Mouse (Mus musculus) neural tube, embryonic 14.5 days (tissue): ENCODE results near the gene Blmh. TPM values are rescaled to one million over a fixed set of nuclear protein-coding genes. Genes with fewer than 3 reads are reported as not detected.

Experiments
- ATAC-seq: fragments of 200-750 bp; cut with Nextera tagmentation; 2 replicates; pipeline ENCODE4 v1.8.0; 2017; ENCODE audit warnings: low read depth, mild to moderate bottlenecking, moderate TSS enrichment, moderate library complexity
- H3K27ac ChIP-seq: fragments of 300-500 bp; sonication (generic); 2 replicates; pipeline ENCODE4 v1.5.1; 2014; ENCODE audit warnings: low read depth, mild to moderate bottlenecking, control low read depth, low read length, moderate library complexity, mixed read lengths
- H3K27me3 ChIP-seq: fragments of 300-500 bp; sonication (generic); 2 replicates; pipeline ENCODE4 v1.6.1; 2014; ENCODE audit warnings: low read length; ENCODE audit not compliant: control insufficient read depth, insufficient read depth
- H3K36me3 ChIP-seq: fragments of 300-500 bp; sonication (generic); 2 replicates; pipeline ENCODE4 v1.6.1; 2014; ENCODE audit warnings: low read length, mixed read lengths; ENCODE audit not compliant: control insufficient read depth, insufficient read depth
- H3K4me1 ChIP-seq: fragments of 300-500 bp; sonication (generic); 2 replicates; pipeline ENCODE4 v1.6.1; 2014; ENCODE audit warnings: low read length; ENCODE audit not compliant: control insufficient read depth, insufficient read depth
- H3K4me2 ChIP-seq: fragments of 300-500 bp; sonication (generic); 2 replicates; pipeline ENCODE4 v1.6.1; 2014; ENCODE audit warnings: mild to moderate bottlenecking, low read depth, low read length, control low read depth
- H3K4me3 ChIP-seq: fragments of 300-500 bp; sonication (generic); 2 replicates; pipeline ENCODE4 v1.5.1; 2014; ENCODE audit warnings: low read depth, low read length, control low read depth, mixed read lengths
- H3K9ac ChIP-seq: fragments of 300-500 bp; sonication (generic); replicated peaks from 2 replicates; pipeline ENCODE4 v1.6.1; 2014; ENCODE audit warnings: low read depth, mild to moderate bottlenecking, control low read depth, low read length, mixed read lengths
- H3K9me3 ChIP-seq: fragments of 300-500 bp; sonication (generic); 2 replicates; pipeline ENCODE4 v1.6.1; 2016; ENCODE audit warnings: low read length; ENCODE audit not compliant: control insufficient read depth
- WGBS: fragments of 180-500 bp; shearing (Covaris S2); extraction: QIAGEN DNeasy Blood & Tissue Kit; methylation state at CpG from one replicate; pipeline ENCODE4 v1.1.7; 2014; 5-methylcytosine and 5-hydroxymethylcytosine counted together
- polyA plus RNA-seq: library from polyadenylated mRNA; unstranded; fragments of >200 nt; fragmentation: Nextera tagmentation; extraction: Ambion mirVana; gene quantifications from 2 replicates; pipeline ENCODE4 v1.2.1, GENCODE M21; 2014

The Blmh gene
- polyA plus RNA-seq, 1 experiment from 2014 or later: 117 TPM

GRCm38 (mm10) chr11:77002361-77002760 is 77.8 kb downstream of the Blmh start:
- Histone ChIP-seq H3K9ac (no peak overlapping the region), H3K4me3 (no peak overlapping the region), H3K9me3 (no peaks in the 10 kb centered on the region), H3K4me1 (peaks cover 9% of the 10 kb centered on the region), H3K27me3 (peaks cover 23% of the 10 kb centered on the region), H3K27ac (no peak overlapping the region), H3K36me3 (no peaks in the 10 kb centered on the region), H3K4me2 (no peak overlapping the region)
- ATAC-seq: no peak
- WGBS: 94% methylated on average over 1 of the region's 1 CpGs

GRCm38 (mm10) chr11:77005881-77006280 is 81.3 kb downstream of the Blmh start:
- Histone ChIP-seq H3K9ac (no peak overlapping the region), H3K4me1 (no peaks in the 10 kb centered on the region), H3K27ac (no peak overlapping the region), H3K27me3 (no peaks in the 10 kb centered on the region; the same call in 1 of the 2 replicates), H3K9me3 (no peaks in the 10 kb centered on the region), H3K36me3 (no peaks in the 10 kb centered on the region), H3K4me3 (no peak overlapping the region), H3K4me2 (no peak overlapping the region)
- ATAC-seq: no peak
- WGBS: 62% methylated on average over 4 of the region's 4 CpGs

- Histone ChIP-seq H3K4me3 (no peak overlapping the region), H3K4me2 (no peak overlapping the region), H3K9ac (no peak overlapping the region), H3K27ac (no peak overlapping the region), H3K36me3 (no peaks in the 10 kb centered on the region), H3K4me1 (no peaks in the 10 kb centered on the region), H3K9me3 (no peaks in the 10 kb centered on the region), H3K27me3 (no peaks in the 10 kb centered on the region)
- 59% methylated on average over 6 of the region's 6 CpGs for WGBS
- ATAC-seq: no peak
These were observed 82.0 kb downstream of the Blmh start for GRCm38 (mm10) chr11:77006616-77007015.

GRCm38 (mm10) chr11:77009069-77010025 is 84.7 kb downstream of the Blmh start:
- H3K36me3 ChIP-seq: no peaks in the 10 kb centered on the region
- no peak overlapping the region for H3K27ac ChIP-seq
- H3K27me3 ChIP-seq: no peaks in the 10 kb centered on the region
- H3K4me3 ChIP-seq: no peak overlapping the region
- H3K9me3 ChIP-seq: no peaks in the 10 kb centered on the region
- no peak overlapping the region for H3K9ac ChIP-seq
- no peak overlapping the region for H3K4me2 ChIP-seq
- WGBS: 82% methylated on average over 15 of the region's 16 CpGs
- no peak for ATAC-seq
- H3K4me1 ChIP-seq: no peaks in the 10 kb centered on the region

GRCm38 (mm10) chr11:77010762-77011475 is 86.3 kb downstream of the Blmh start:
- no peak for ATAC-seq
- H3K4me1 ChIP-seq: no peaks in the 10 kb centered on the region
- H3K9ac ChIP-seq: no peak overlapping the region
- no peak overlapping the region for H3K27ac ChIP-seq
- no peaks in the 10 kb centered on the region for H3K27me3 ChIP-seq
- H3K9me3 ChIP-seq: no peaks in the 10 kb centered on the region
- H3K4me2 ChIP-seq: no peak overlapping the region
- no peak overlapping the region for H3K4me3 ChIP-seq
- WGBS: 75% methylated on average over 10 of the region's 10 CpGs
- H3K36me3 ChIP-seq: no peaks in the 10 kb centered on the region

GRCm38 (mm10) chr11:77018046-77018445 is 93.4 kb downstream of the Blmh start:
- Histone ChIP-seq H3K36me3 (no peaks in the 10 kb centered on the region), H3K9me3 (no peaks in the 10 kb centered on the region), H3K9ac (no peak overlapping the region), H3K27me3 (no peaks in the 10 kb centered on the region), H3K4me1 (no peaks in the 10 kb centered on the region), H3K4me3 (no peak overlapping the region), H3K4me2 (no peak overlapping the region), H3K27ac (no peak overlapping the region)
- no peak for ATAC-seq
- 50% methylated on average over 11 of the region's 11 CpGs for WGBS

GRCm38 (mm10) chr11:77019539-77019938 is 94.9 kb downstream of the Blmh start:
- H3K4me3 ChIP-seq: no peak overlapping the region
- H3K36me3 ChIP-seq: no peaks in the 10 kb centered on the region
- ATAC-seq: no peak
- H3K4me2 ChIP-seq: no peak overlapping the region
- no peaks in the 10 kb centered on the region for H3K27me3 ChIP-seq
- WGBS: 89% methylated on average over 8 of the region's 8 CpGs
- H3K4me1 ChIP-seq: no peaks in the 10 kb centered on the region
- no peak overlapping the region for H3K27ac ChIP-seq
- H3K9me3 ChIP-seq: no peaks in the 10 kb centered on the region
- H3K9ac ChIP-seq: no peak overlapping the region

GRCm38 (mm10) chr11:77021749-77022396 is 97.3 kb downstream of the Blmh start:
- Histone ChIP-seq H3K9me3 (no peaks in the 10 kb centered on the region), H3K4me1 (no peaks in the 10 kb centered on the region), H3K36me3 (no peaks in the 10 kb centered on the region), H3K27me3 (no peaks in the 10 kb centered on the region), H3K4me2 (no peak overlapping the region), H3K27ac (no peak overlapping the region), H3K4me3 (no peak overlapping the region), H3K9ac (no peak overlapping the region)
- no peak for ATAC-seq
- 72% methylated on average over 9 of the region's 9 CpGs for WGBS
